Mouse (Mus musculus): Measurements from ENCODE around the gene Hcn2. TPM values are rescaled to one million over a fixed set of nuclear protein-coding genes. Genes with fewer than 3 reads are reported as not detected.
A peak's percentile ranks its signal among the peaks of the same experiment; 100 is the strongest.

Hcn2 gene
- polyA plus RNA-seq, 2 experiments, result 0.18 to 0.70 TPM

DNA sequence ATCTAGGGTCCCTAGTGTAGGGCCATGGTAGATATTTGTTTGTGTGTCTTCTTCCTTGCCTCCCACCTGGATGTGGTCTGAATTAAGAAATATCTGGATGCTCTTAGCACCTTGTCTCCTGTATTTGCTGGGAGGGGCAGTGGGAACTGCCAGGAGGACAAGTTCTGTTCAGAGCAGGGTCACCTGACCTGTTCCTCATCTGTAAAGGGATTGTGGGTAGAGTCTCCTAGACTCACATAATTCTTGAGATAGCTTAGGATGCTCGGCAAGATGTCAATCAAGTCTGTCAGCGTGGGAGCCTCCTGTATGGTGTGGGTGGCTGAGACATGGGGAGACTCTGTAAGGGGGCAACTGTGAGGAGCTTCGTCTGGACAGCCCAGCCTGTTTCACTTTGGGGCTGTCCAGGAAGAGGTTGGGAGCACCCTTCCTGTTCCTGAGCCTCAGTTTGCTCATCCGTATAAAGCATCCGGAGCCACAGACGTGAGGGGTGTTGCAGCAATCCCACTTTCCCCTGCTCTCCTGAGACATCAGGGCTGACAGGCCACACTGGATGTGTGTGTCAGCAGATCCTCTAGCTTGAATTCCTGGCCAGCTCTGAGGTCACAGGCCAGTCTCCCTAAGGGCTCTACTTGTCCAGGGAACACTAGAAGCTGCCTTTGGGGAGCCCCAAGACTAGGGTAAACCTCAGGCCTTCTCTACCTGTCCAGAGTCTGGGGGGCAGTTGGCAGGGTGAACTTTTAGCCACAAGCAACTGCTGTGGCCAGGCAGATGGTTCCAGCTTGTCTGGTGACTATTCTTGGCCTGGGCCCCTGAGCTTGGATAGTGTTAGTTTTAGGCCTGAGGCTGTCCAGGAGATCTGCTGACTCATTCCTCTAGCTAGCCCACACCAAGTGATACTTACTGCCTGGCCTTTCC lies 32.5 kb upstream of the Hcn2 start:
- Histone ChIP-seq H3K27me3 (ENCODE audit: control insufficient read depth, insufficient read depth, low read length) (no peaks in the 10 kb centered on the region), H3K27ac (replicated peaks; ENCODE audit: low read depth, low read length) (no peak overlapping the region; the same call in 1 of the 2 replicates), H3K9me3 (ENCODE audit: control insufficient read depth, low read length) (no peaks in the 10 kb centered on the region), H3K9ac (ENCODE audit: low read depth, low read length, severe bottlenecking) (peak overlapping the region; percentile 82), H3K4me3 (replicated peaks; ENCODE audit: low read length) (peak overlapping the region; percentile 78; the same call in 1 of the 2 replicates), H3K36me3 (ENCODE audit: control insufficient read depth, insufficient read depth, low read length) (peaks cover 51% of the 10 kb centered on the region), H3K4me2 (replicated peaks; ENCODE audit: low read depth, low read length, severe bottlenecking) (peak overlapping the region; percentile 91), H3K4me1 (ENCODE audit: control insufficient read depth, insufficient read depth, low read length) (peaks cover 16% of the 10 kb centered on the region)
- 84% methylated on average over 6 of the region's 6 CpGs for WGBS
- DNase-seq (ENCODE audit: low spot score) (no peak), ATAC-seq (ENCODE audit: low FRiP score, low read depth) (no peak)
- no peak for TF ChIP-seq POLR2A (IDR thresholded peaks at IDR 0.05; ENCODE audit: borderline replicate concordance, extremely low read depth, insufficient read depth, insufficient read length)

DNA sequence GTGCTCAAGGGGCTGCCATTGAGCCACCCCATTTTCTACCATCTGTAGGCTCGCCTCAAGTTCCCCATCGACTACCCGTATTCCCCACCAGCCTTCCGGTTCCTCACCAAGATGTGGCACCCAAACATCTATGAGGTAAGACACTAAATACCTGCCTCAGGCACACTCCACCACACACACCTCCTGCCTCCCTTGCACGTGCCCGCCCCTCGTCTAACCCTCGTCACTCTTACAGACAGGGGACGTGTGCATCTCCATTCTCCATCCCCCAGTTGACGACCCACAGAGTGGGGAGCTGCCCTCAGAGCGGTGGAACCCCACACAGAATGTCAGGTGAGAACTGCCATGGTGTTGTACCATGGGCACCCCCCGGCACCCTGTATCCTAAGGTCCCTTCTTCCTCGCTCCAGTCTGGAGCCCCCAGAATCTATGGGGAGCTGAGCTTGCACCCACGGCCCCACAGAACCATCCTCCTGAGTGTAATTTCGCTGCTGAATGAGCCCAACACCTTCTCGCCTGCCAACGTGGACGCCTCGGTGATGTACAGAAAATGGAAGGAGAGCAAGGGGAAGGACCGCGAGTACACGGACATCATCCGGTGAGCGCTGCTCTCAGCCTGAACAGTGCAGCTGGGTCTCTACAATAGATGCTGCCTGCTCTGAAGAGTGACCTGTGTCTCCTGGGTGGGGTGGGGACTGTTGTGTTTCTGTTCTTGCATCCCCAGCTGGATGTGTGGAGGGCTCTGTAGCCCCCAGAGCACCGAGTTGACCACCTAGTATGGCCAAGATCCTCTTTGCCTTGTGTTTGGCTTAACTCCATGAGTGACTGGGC lies 31.4 kb upstream of the Hcn2 start:
- ATAC-seq (ENCODE audit: low FRiP score, low read depth) (no peak), DNase-seq (ENCODE audit: low spot score) (no peak)
- Histone ChIP-seq H3K36me3 (ENCODE audit: control insufficient read depth, insufficient read depth, low read length) (peaks cover 58% of the 10 kb centered on the region), H3K27me3 (ENCODE audit: control insufficient read depth, insufficient read depth, low read length) (no peaks in the 10 kb centered on the region), H3K4me1 (ENCODE audit: control insufficient read depth, insufficient read depth, low read length) (peaks cover 16% of the 10 kb centered on the region), H3K9ac (ENCODE audit: low read depth, low read length, severe bottlenecking) (no peak overlapping the region), H3K27ac (replicated peaks; ENCODE audit: low read depth, low read length) (no peak overlapping the region), H3K4me2 (replicated peaks; ENCODE audit: low read depth, low read length, severe bottlenecking) (no peak overlapping the region), H3K9me3 (ENCODE audit: control insufficient read depth, low read length) (no peaks in the 10 kb centered on the region), H3K4me3 (replicated peaks; ENCODE audit: low read length) (no peak overlapping the region)
- WGBS, result 94% methylated on average over 25 of the region's 25 CpGs
- no peak for TF ChIP-seq POLR2A (IDR thresholded peaks at IDR 0.05; ENCODE audit: borderline replicate concordance, extremely low read depth, insufficient read depth, insufficient read length)

DNA sequence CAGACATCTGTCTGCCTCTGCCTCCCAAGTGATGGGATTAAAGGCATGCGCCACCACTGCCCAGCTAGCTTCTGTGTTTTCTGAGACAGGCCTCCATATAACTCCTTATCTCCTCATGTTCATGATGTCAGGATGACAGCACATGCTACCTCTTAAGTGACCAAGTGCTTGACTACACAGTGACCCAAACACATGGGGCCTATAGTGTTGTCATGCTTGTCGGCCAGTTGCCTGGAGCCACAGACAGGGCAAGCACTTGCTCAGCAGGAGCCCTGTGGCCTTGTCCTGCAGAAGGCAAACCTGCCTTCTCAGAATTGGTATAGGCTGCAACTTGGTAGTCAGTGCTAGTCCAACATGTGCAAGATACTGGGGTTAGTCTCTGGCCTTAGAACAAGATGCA lies 30.2 kb upstream of the Hcn2 start:
- peaks cover 12% of the 10 kb centered on the region for H3K4me1 ChIP-seq (ENCODE audit: control insufficient read depth, insufficient read depth, low read length)
- no peaks in the 10 kb centered on the region for H3K9me3 ChIP-seq (ENCODE audit: control insufficient read depth, low read length)
- peaks cover 58% of the 10 kb centered on the region for H3K36me3 ChIP-seq (ENCODE audit: control insufficient read depth, insufficient read depth, low read length)
- H3K4me3 ChIP-seq (replicated peaks; ENCODE audit: low read length), result no peak overlapping the region
- ATAC-seq (ENCODE audit: low FRiP score, low read depth), result no peak
- no peak overlapping the region for H3K9ac ChIP-seq (ENCODE audit: low read depth, low read length, severe bottlenecking)
- no peak for DNase-seq (ENCODE audit: low spot score)
- no peaks in the 10 kb centered on the region for H3K27me3 ChIP-seq (ENCODE audit: control insufficient read depth, insufficient read depth, low read length)
- TF ChIP-seq POLR2A (IDR thresholded peaks at IDR 0.05; ENCODE audit: borderline replicate concordance, extremely low read depth, insufficient read depth, insufficient read length), result no peak
- WGBS, result 80% methylated on average over 2 of the region's 2 CpGs
- no peak overlapping the region for H3K27ac ChIP-seq (replicated peaks; ENCODE audit: low read depth, low read length)
- no peak overlapping the region for H3K4me2 ChIP-seq (replicated peaks; ENCODE audit: low read depth, low read length, severe bottlenecking)

DNA sequence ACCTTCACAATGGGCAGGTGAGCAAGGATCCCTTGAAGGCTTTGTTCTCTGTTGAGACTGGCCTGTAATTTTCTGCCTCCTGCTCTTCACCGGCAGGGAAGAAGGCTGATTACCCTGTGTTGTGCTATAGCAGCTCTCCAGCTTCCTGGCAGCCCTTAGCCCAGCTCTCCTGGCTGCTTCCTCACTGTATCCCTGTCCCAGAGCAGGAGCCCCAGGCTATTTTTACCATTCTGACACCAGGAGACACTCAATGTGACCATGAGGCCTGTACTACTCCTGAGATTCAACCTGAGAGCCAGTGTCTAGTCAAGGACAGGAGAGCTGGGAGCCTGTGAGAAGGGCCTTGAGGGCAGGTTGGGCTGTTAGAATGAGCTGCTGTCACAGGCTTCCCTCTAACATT lies 29.7 kb upstream of the Hcn2 start:
- Histone ChIP-seq H3K4me1 (ENCODE audit: control insufficient read depth, insufficient read depth, low read length) (peaks cover 11% of the 10 kb centered on the region), H3K36me3 (ENCODE audit: control insufficient read depth, insufficient read depth, low read length) (peaks cover 58% of the 10 kb centered on the region), H3K9ac (ENCODE audit: low read depth, low read length, severe bottlenecking) (no peak overlapping the region), H3K27ac (replicated peaks; ENCODE audit: low read depth, low read length) (no peak overlapping the region), H3K9me3 (ENCODE audit: control insufficient read depth, low read length) (no peaks in the 10 kb centered on the region), H3K27me3 (ENCODE audit: control insufficient read depth, insufficient read depth, low read length) (no peaks in the 10 kb centered on the region), H3K4me2 (replicated peaks; ENCODE audit: low read depth, low read length, severe bottlenecking) (no peak overlapping the region), H3K4me3 (replicated peaks; ENCODE audit: low read length) (no peak overlapping the region)
- DNase-seq (ENCODE audit: low spot score) (no peak), ATAC-seq (ENCODE audit: low FRiP score, low read depth) (no peak)
- TF ChIP-seq POLR2A (IDR thresholded peaks at IDR 0.05; ENCODE audit: borderline replicate concordance, extremely low read depth, insufficient read depth, insufficient read length), result no peak
- 100% methylated on average over 1 of the region's 1 CpGs for WGBS

DNA sequence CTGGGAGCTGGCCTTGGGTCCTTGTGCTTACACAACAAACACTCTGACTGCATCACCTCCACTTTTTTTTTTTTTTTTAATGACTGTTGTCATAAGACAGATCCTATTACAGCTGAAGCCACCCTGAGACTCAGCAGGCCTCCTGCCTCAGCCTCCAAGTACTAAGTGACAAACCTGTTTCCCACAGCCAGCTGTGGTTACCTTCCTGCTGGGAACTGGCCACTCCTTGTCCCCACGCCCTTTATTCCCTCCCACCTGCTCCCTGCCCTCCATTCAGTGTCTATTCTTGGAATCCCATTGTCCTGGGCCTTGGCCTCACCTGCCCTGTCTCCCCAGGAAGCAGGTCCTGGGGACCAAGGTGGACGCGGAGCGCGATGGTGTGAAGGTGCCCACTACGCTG lies 28.9 kb upstream of the Hcn2 start:
- ATAC-seq (ENCODE audit: low FRiP score, low read depth) (no peak), DNase-seq (ENCODE audit: low spot score) (no peak)
- Histone ChIP-seq H3K36me3 (ENCODE audit: control insufficient read depth, insufficient read depth, low read length) (peaks cover 58% of the 10 kb centered on the region), H3K4me1 (ENCODE audit: control insufficient read depth, insufficient read depth, low read length) (peaks cover 11% of the 10 kb centered on the region), H3K9ac (ENCODE audit: low read depth, low read length, severe bottlenecking) (no peak overlapping the region), H3K27ac (replicated peaks; ENCODE audit: low read depth, low read length) (no peak overlapping the region), H3K4me3 (replicated peaks; ENCODE audit: low read length) (no peak overlapping the region), H3K4me2 (replicated peaks; ENCODE audit: low read depth, low read length, severe bottlenecking) (no peak overlapping the region), H3K27me3 (ENCODE audit: control insufficient read depth, insufficient read depth, low read length) (no peaks in the 10 kb centered on the region), H3K9me3 (ENCODE audit: control insufficient read depth, low read length) (no peaks in the 10 kb centered on the region; the same call in 1 of the 2 replicates)
- WGBS, result 93% methylated on average over 6 of the region's 6 CpGs
- no peak for TF ChIP-seq POLR2A (IDR thresholded peaks at IDR 0.05; ENCODE audit: borderline replicate concordance, extremely low read depth, insufficient read depth, insufficient read length)
